Mouse (Mus musculus) ES-E14 (cell line): ENCODE data around the gene Cactin.

Source experiments
- MAFK ChIP-seq: IDR thresholded peaks from 2 replicates; pipeline ENCODE4 v1.6.1; 2014; ENCODE audit warnings: mild to moderate bottlenecking, low read depth, low read length, inconsistent platforms; ENCODE audit not compliant: insufficient read depth
- ZC3H11A ChIP-seq: IDR thresholded peaks from 2 replicates; pipeline ENCODE4 v1.6.1; 2012; ENCODE audit warnings: low read depth, mild to moderate bottlenecking, inconsistent platforms, low read length, borderline replicate concordance

GRCm38 (mm10) chr10:81365073-81365472 lies 44.2 kb downstream of the Cactin start:
- TF ChIP-seq ZC3H11A, result no peak
- no peak for TF ChIP-seq MAFK
